Mouse (Mus musculus) cerebellum, adult 2 months (tissue): ENCODE data around the gene Golgb1. TPM values are rescaled to one million over a fixed set of nuclear protein-coding genes. Genes with fewer than 3 reads are reported as not detected.

Source experiments
- DNase-seq, 2 experiments: peaks; one replicate each; pipeline ENCODE4 v3.0.0; 2021
- H3K27ac ChIP-seq: fragments of 200-500 bp; 2 replicates; pipeline ENCODE4 v1.5.1; 2012; ENCODE audit warnings: low read length, control low read depth, inconsistent platforms; ENCODE audit not compliant: insufficient read depth
- H3K27me3 ChIP-seq: fragments of 200-500 bp; 2 replicates; pipeline ENCODE4 v1.6.1; 2012; ENCODE audit warnings: inconsistent platforms, mild to moderate bottlenecking, low read length, moderate library complexity; ENCODE audit not compliant: control insufficient read depth, insufficient read depth
- H3K4me1 ChIP-seq: fragments of 200-500 bp; 2 replicates; pipeline ENCODE4 v1.6.1; 2011; ENCODE audit warnings: low read length; ENCODE audit not compliant: control insufficient read depth, insufficient read depth
- H3K4me3 ChIP-seq: fragments of 200-500 bp; replicated peaks from 2 replicates; pipeline ENCODE3; 2011; ENCODE audit warnings: mild to moderate bottlenecking, low read depth, low read length, control low read depth; ENCODE audit not compliant: insufficient read depth
- CTCF ChIP-seq: fragments of 200-500 bp; IDR thresholded peaks from 2 replicates; pipeline ENCODE4 v1.5.1; 2011; ENCODE audit warnings: low read depth, mild to moderate bottlenecking, control low read depth, low read length, moderate library complexity, borderline replicate concordance; ENCODE audit not compliant: insufficient read depth
- POLR2A ChIP-seq: fragments of 200-500 bp; IDR thresholded peaks from 2 replicates; pipeline ENCODE4 v1.6.1; 2011; ENCODE audit warnings: low read length, control low read depth, borderline replicate concordance; ENCODE audit not compliant: insufficient read depth
- WGBS: fragments of 180-500 bp; shearing (Covaris S2); methylation state at CpG from one replicate; pipeline ENCODE4 v1.1.7; 2018; 5-methylcytosine and 5-hydroxymethylcytosine counted together
- polyA plus RNA-seq: library from polyadenylated mRNA; depleted of rRNA; stranded (reverse); fragments of >200 nt; gene quantifications from 2 replicates; pipeline ENCODE4 v1.2.3, GENCODE M21; 2012; rRNA removed

The Golgb1 gene
- polyA plus RNA-seq, 1 experiment: 49.1 TPM

GRCm38 (mm10) chr16:36949614-36950336 lies 74.8 kb downstream of the Golgb1 start:
- peaks cover 7% of the 10 kb centered on the region for H3K4me1 ChIP-seq
- TF ChIP-seq POLR2A (no peak), CTCF (no peak)
- no peak overlapping the region for H3K27ac ChIP-seq
- no peaks in the 10 kb centered on the region for H3K27me3 ChIP-seq
- no peak for DNase-seq
- WGBS: 56% methylated on average over 8 of the region's 8 CpGs
- H3K4me3 ChIP-seq: no peak overlapping the region

GRCm38 (mm10) chr16:36951029-36951428 lies 76.1 kb downstream of the Golgb1 start:
- no peak for TF ChIP-seq CTCF
- DNase-seq: peak; percentile 47 to 56
- no peak overlapping the region for H3K4me3 ChIP-seq
- 7% methylated on average over 4 of the region's 4 CpGs for WGBS
- peaks cover 7% of the 10 kb centered on the region for H3K4me1 ChIP-seq
- no peak overlapping the region for H3K27ac ChIP-seq
- no peaks in the 10 kb centered on the region for H3K27me3 ChIP-seq

- no peak overlapping the region for H3K27ac ChIP-seq
- TF ChIP-seq POLR2A (no peak), CTCF (no peak)
- no peaks in the 10 kb centered on the region for H3K27me3 ChIP-seq
- 54% methylated on average over 11 of the region's 11 CpGs for WGBS
- peaks cover 3% of the 10 kb centered on the region; the same call in 1 of the 2 replicates for H3K4me1 ChIP-seq
- H3K4me3 ChIP-seq: no peak overlapping the region
- DNase-seq: no peak
Measured at GRCm38 (mm10) chr16:36955106-36955505, 80.2 kb downstream of the Golgb1 start.

GRCm38 (mm10) chr16:36963415-36963814 lies 88.5 kb downstream of the Golgb1 start:
- no peak overlapping the region for H3K27ac ChIP-seq
- DNase-seq: no peak
- H3K4me1 ChIP-seq: no peaks in the 10 kb centered on the region
- 88% methylated on average over 4 of the region's 4 CpGs for WGBS
- TF ChIP-seq CTCF (no peak), POLR2A (no peak)
- no peak overlapping the region for H3K4me3 ChIP-seq
- no peaks in the 10 kb centered on the region for H3K27me3 ChIP-seq

GRCm38 (mm10) chr16:36979127-36979526 lies 104.2 kb downstream of the Golgb1 start:
- WGBS: 93% methylated on average over 2 of the region's 2 CpGs
- no peak overlapping the region for H3K27ac ChIP-seq
- no peak for DNase-seq
- no peak for TF ChIP-seq POLR2A
- TF ChIP-seq CTCF: no peak
- no peak overlapping the region for H3K4me3 ChIP-seq
- H3K27me3 ChIP-seq: no peaks in the 10 kb centered on the region
- no peaks in the 10 kb centered on the region for H3K4me1 ChIP-seq

Other genes starting within 250 kb of the Golgb1 start
- gene Cd86, start 209.1 kb upstream of the Golgb1 start, polyA plus RNA-seq: 0.62 and 0.78 TPM in 2 replicates
- 0.70 and 0.77 TPM in 2 replicates for gene Ildr1, start 181.2 kb upstream of the Golgb1 start, polyA plus RNA-seq
- gene Slc15a2, start 90.2 kb upstream of the Golgb1 start, polyA plus RNA-seq: 13.1 and 26.7 TPM in 2 replicates
- gene Iqcb1, start 46.8 kb upstream of the Golgb1 start, polyA plus RNA-seq: 30.2 and 31.4 TPM in 2 replicates
- 2.4 and 3.1 TPM in 2 replicates for gene Eaf2, start 137 bp upstream of the Golgb1 start, polyA plus RNA-seq
- gene Hcls1, start 59.8 kb downstream of the Golgb1 start, polyA plus RNA-seq: 2.3 and 3.3 TPM in 2 replicates
- 1.1 and 1.9 TPM in 2 replicates for gene Fbxo40, start 115.3 kb downstream of the Golgb1 start, polyA plus RNA-seq
- 0.81 and 0.90 TPM in 2 replicates for gene Polq, start 136.6 kb downstream of the Golgb1 start, polyA plus RNA-seq